Mouse (Mus musculus) ES-CJ7 (cell line): ENCODE measurements at regions not wholly inside any gene's neighbourhood (a gene's known extent, or its start where the extent isn't known, plus 50 kb on each side); places are given as distances from the start of the nearest gene placed in this dataset.
A peak's percentile ranks its signal among the peaks of the same experiment; 100 is the strongest.

ENCODE experiments used
- DNase-seq: peaks from one replicate; pipeline ENCODE4 v3.0.0; 2011; ENCODE audit warnings: low read depth, low spot score

DNA sequence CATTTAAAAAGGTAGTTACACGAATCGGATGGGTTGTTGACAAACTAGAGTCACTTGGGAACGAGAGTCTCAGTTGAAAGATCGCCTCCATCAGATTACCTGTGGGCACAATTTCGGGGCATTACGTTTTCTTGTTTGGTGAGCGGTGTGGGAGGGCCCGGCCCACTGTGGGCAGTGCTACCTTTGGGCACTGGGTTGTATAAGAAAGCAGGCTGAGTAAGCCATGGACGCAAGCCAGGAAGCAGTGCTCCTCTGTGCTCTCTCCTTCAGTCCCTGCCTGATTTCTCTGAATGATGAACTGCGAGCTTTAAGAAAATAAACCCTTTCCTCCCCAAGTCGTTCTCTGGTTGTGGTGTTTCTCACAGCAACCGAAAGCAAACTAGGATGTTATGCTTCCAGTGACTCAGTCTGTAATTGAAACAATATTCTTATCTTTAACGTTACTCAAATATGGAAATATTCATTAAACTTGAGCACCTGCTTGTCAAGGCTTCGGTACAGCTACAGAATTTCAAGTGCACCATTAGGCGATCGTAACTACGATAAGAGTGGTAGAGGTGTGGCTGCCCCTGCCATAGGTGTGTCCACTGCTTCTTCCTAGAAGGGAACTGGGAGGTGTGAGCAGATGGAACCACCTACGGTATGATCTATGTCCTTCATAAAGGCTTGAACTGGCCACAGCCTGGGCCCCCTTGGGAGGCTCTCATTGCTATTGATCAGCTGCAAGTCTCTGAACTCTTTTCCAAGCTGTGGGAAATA lies 119.2 kb upstream of the Tsc22d1 start:
- DNase-seq: no peak

GRCm38 (mm10) chr14:76297864-76298263 lies 116.9 kb upstream of the Tsc22d1 start:
- DNase-seq: no peak

- no peak for DNase-seq
Observed at GRCm38 (mm10) chr14:76302322-76302991, 112.3 kb upstream of the Tsc22d1 start.

- DNase-seq: no peak
Observed at GRCm38 (mm10) chr14:76307603-76308002, 107.2 kb upstream of the Tsc22d1 start.

DNA sequence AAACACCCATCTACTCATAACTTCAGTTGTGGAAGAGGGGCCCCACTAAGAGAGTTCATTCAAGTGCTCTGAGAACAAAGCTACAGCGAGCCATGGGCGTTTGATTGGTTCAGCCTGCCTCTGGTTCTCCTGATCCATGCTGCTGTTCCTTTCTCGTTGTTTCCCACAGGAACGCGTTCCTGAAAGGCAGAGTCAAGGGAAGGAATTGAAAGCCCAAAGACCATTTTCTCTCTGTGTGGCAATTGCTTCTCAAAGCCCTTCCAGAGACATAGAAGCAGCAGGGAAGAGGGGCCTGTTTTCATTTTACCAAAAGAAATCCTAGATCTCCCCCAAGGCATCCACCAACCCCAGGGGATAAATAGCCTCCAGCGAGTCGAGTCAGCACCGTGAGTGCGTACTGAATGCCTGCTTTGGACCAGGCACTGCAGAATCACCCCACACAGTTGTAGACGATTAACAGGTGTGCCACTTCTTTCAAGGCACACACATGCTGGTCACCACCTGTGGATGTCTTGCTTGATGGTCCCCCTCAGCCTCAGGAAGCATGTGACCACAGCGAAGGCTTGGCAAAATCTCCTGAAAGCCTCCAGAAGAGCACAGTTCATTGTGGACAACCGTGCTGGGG lies 106.5 kb upstream of the Tsc22d1 start:
- no peak for DNase-seq

DNA sequence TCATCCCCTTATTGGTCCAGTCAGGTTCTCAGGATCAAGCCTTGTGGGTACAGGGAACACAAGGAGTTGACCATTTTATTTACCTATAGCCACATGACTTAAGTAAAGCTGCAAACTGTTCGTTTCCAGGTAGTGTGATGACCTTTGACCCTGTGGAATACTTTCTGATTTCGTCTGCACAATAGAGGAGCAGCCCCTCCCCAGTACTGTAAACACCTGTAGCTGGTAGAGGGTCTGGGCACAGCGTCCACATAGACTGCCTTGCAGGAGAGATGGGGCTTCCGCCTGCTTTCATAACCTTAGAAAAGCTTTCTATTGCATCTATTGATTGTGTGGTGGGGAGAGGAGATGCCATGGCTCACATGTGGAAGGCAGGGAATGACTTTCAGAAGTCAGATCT lies 105.2 kb upstream of the Tsc22d1 start:
- no peak for DNase-seq

GRCm38 (mm10) chr14:76310278-76310677 lies 104.5 kb upstream of the Tsc22d1 start:
- DNase-seq: no peak

GRCm38 (mm10) chr14:76313424-76314190 lies 101.2 kb upstream of the Tsc22d1 start:
- peak; percentile 15 for DNase-seq

DNA sequence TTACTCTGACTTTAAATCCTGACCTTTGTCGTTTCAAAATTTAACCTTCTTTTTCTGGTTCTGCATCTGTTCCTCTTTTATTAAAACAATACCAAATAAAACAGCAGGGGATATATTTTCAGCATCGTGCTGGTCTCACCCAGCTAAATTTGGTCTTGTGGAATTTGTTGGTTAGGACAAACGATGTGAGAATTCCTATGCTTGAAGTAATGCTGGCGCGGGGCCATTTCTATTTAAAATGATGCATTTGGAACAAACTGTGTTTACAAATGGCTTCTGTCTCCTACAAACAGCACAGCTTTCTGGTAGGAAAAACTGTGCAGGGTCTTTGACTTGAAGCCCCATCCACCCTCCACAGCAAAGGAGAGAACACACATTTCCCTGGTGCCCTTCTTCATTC lies 96.3 kb upstream of the Tsc22d1 start:
- no peak for DNase-seq

GRCm38 (mm10) chr14:76324246-76324645 lies 90.5 kb upstream of the Tsc22d1 start:
- no peak for DNase-seq

- DNase-seq: no peak
Observed at GRCm38 (mm10) chr14:76329983-76330382, 84.8 kb upstream of the Tsc22d1 start.

- DNase-seq: no peak
Observed at GRCm38 (mm10) chr14:76331497-76332335, 83.0 kb upstream of the Tsc22d1 start.

DNA sequence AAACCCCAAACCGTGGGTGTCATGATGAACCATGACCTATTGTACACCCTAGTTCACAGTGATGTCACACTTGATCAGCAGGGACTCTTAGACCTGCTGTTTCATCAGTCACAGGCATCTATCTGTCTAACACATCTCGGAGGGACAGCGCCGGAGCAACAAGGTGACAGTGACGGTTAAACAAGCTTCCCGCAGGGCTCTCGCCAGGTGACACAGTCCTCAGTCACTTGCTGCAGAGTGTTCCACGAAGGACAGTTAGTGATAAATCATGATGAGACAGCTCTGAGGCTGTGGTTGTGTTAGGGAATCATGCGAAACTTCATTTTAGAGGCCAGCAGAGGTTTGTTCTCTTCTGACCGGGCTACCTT lies 82.4 kb upstream of the Tsc22d1 start:
- DNase-seq: no peak

GRCm38 (mm10) chr14:76340789-76341188 lies 74.0 kb upstream of the Tsc22d1 start:
- no peak for DNase-seq

GRCm38 (mm10) chr14:76341226-76341625 lies 73.5 kb upstream of the Tsc22d1 start:
- no peak for DNase-seq

DNA sequence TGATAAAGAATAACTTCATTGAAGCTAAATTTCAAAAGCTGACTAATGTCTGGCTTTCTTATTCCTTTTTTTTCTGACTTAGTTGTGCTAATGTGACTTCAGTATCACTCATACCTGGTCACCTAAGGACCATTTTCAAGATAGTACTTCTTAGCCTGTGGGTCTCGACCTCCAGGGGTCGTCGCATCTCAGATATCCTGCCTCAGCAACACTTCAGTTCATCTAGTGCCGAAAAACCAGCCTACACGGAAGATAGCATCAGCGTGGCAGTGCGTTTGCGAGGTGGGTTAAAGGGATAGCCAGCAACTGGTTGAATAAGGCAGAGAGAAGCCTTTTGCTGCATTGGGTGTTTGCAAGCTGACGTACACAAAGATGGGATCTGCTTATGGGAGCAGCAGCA lies 62.9 kb upstream of the Tsc22d1 start:
- no peak for DNase-seq

DNA sequence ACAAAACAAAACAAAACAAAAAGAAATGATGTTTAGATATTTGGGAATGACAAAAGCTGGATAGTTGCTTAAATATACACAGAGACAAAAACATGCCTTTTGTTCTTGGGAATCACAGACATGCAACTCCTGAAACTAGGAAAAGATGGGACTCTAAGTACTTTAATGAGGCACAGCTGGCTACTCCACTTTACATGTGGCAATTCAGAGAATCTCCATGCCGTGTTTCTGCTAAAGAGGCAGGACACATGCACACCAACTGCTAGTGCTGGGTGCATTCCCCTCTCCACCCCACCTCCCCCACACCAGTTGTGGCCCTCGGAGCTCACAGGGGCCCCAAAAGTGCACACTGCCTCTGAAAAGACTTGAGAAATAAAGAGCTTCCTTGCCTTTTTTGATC lies 58.6 kb upstream of the Tsc22d1 start:
- no peak for DNase-seq

GRCm38 (mm10) chr14:76359837-76360410 lies 54.8 kb upstream of the Tsc22d1 start:
- no peak for DNase-seq

GRCm38 (mm10) chr14:76364034-76364433 lies 50.7 kb upstream of the Tsc22d1 start:
- no peak for DNase-seq
